Mouse (Mus musculus) cerebellum, postnatal 14 days (tissue): ENCODE measurements at regions not wholly inside any gene's neighbourhood (a gene's known extent, or its start where the extent isn't known, plus 50 kb on each side); places are given as distances from the start of the nearest gene placed in this dataset.
A peak's percentile ranks its signal among the peaks of the same experiment; 100 is the strongest.

Experiments used
- DNase-seq, 2 experiments: peaks; one replicate each; pipeline ENCODE4 v3.0.0; 2021; ENCODE audit warnings: mixed read lengths in 2 of 2

GRCm38 (mm10) chr8:115626396-115627136 lies 81.0 kb downstream of the Maf start:
- peak in 1 of 2 experiments; percentile 17 for DNase-seq

DNA sequence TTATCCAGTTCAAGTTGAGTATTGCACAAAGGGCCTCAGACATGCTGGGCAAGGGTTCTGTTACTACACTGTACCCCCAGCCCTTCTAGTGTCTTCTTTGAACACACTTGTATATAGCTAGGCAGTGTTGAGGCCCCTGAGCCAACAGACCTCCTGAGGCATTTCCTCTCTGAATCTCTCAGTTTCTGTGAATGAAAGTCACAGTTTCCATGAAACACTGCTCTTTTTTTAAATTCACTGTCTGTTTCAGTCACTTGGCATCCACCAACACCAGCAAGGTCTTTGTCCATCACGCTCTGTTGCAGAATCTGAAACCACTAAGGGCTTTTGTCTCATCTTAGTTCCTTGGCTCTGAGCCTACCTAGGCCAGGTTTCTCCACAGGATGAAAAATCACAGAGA lies 82.5 kb downstream of the Maf start:
- DNase-seq = no peak

- no peak for DNase-seq
Observed at GRCm38 (mm10) chr8:115618049-115618760, 89.4 kb downstream of the Maf start.

- DNase-seq = peak; percentile 83 to 89
Observed at GRCm38 (mm10) chr8:115616871-115617605, 90.6 kb downstream of the Maf start.

GRCm38 (mm10) chr8:115613946-115614584 lies 93.5 kb downstream of the Maf start:
- no peak for DNase-seq

DNA sequence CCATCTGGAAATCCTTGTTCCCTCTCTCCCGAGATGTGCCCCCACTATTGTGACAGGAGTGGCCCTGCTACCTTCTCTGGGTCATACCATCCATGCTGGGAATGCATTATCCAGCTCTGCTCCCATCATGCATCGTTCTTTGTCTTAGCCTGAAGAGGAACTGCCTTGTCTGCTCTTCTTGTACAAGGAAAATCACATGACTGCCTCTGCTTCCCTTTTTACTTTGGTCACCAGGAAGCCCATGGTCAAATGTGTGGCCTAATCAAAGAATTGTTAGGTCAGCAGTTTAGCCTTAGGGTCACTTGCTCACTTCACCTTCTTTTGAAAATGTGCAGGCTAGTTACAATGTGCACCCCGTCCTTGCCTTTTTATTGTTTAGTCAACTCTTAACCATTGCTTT lies 95.5 kb downstream of the Maf start:
- no peak for DNase-seq

GRCm38 (mm10) chr8:115599771-115600170 lies 107.8 kb downstream of the Maf start:
- DNase-seq = no peak

DNA sequence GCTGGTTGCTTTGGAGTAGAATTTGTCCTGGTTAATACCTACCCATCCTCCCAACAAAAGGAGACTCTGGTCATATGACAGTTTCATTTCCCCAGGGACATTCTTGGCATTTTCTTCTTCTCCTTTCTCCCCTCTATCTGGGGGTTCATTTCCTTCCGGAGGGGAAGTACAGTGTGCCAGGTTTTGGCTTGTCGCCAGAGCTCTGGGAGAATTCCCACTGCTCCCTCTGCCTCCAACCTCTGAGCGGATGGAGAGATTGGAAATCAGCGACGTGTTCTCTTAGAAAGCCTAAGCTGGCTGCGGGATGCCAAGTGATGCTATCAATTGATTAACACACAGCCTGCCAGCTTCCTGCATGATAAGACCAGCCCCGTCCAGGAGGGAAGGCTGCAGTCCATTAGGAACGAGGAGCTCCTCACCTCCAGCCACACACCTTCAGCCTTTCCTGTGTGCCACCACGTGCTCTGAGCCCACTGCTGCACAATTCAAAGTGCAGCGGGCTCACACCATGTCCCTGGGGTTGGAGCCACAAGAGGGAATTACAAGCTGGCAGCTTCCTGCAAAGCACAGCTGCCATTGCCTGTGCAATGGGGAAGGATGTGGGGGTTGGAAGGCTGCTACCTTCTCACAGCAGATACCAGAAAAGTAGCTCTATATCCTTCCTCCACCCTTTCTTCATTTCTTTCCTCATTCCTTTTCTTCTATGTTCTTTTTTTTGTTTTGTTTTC lies 110.2 kb downstream of the Maf start:
- DNase-seq = peak; percentile 36 to 56

DNA sequence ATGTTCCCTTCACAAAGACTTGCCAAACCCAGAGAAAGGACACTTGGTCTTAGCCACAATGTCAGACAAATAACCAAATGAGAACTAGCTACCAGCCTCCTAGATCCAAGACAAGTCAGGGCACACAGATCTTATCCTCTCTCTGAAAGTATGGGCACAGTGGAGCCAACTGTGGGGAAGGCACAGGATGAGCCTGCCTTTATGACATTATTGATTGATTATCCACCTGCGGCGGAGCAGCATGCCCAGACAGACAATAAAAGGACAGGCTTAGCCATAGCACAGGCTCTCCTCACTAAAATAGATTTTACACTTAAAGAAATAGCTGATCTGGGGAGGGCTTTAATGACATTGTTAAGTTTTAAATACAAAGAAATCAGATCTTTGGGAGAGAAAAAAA lies 117.9 kb downstream of the Maf start:
- DNase-seq = no peak

- no peak for DNase-seq
Observed at GRCm38 (mm10) chr8:115589076-115589475, 118.5 kb downstream of the Maf start.

DNA sequence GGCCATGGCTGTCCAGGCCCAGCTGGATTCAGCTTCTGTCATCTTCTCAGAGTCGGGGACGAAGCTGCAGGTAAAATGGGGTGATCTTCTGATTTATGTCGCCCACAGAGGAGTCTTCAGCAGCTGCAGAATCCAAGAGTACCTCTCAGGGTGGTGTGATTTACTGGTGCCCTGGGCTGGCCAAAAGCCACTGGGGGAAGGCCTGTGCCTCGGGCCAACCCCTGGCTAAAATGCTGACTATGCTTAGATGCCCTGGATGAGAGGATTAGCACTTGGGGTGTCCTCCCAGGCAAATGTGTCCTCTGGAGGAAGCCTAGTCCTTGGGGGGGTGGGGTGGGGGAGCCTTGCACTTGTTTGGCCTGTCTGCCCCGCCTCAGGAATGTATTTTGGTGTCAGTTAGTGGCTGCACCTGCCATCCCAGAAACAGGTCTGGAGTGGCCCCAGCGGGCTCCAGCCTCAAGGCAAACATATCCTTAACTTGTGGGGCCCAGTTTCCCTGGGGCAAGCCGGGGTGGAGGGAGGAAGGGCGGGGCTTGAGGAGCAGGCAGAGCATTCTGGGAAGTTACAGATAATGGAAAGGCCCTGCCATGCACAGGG lies 123.2 kb downstream of the Maf start:
- no peak for DNase-seq

GRCm38 (mm10) chr8:115583221-115583620 lies 124.4 kb downstream of the Maf start:
- no peak for DNase-seq

DNA sequence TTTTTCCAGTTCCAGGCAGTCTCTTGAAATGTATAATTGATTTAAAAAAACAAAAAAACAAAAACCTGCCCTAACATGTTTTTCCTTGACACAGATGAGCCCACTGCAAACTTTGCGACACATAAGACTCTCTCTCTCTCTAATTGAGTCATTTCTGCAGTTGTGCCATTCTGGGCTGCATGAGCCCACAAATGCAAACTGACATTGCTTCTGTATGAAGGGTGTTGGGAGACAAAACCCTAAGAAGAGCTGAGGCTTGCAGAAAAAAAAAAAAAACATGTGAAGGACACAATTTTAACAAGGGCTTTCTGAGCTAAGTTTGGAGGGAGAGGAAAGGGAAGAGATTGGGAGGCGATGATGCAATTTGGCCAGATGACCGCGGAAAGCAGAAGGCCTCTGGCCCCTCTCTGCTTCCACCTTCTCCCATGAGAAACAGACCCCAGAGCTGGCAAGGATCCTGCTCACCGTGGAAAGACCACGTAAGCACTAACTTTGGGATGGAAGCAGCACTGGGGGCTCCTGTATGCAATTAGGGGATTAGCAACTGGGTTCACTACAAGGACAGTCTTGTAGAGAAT lies 125.6 kb downstream of the Maf start:
- DNase-seq = no peak

GRCm38 (mm10) chr8:115568394-115568793 lies 139.2 kb downstream of the Maf start:
- DNase-seq = no peak

DNA sequence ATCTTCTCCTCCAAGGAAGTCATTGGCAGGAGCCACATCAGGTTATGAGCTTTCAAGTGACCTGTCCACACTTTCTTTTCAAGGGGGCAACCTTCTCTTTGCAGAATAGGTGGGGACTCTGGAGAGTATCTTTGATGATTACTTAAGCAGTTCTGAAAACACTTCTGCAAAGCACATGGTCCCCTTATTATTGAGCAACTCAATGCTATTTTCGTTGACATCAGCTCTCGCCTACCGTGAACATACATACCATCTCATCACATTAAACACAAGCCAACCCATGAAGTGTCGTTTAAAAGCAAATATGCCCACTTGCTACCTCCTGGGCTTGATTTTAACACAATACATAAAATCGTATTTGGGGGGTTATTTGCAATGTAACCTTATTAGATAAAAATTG lies 141.8 kb downstream of the Maf start:
- DNase-seq = no peak

DNA sequence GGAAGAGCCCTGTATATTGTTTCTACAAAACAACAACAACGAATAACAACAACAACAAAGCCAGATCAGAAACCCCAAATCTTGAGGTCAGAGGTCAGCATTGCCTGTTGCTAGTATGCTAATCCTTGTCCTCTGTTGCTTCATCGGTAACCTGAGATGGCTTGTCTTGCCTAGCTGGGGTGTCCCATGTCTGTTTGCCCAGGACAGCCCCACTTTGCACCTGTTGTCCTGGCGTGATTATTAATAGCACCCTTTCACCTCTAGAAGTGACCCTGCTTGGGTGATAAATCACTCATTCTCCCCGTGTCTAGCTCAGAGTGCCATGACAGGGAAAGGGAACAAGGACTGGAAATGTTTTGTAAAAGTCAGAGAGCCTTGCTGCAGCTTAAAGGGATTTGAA lies 145.2 kb downstream of the Maf start:
- DNase-seq = no peak

DNA sequence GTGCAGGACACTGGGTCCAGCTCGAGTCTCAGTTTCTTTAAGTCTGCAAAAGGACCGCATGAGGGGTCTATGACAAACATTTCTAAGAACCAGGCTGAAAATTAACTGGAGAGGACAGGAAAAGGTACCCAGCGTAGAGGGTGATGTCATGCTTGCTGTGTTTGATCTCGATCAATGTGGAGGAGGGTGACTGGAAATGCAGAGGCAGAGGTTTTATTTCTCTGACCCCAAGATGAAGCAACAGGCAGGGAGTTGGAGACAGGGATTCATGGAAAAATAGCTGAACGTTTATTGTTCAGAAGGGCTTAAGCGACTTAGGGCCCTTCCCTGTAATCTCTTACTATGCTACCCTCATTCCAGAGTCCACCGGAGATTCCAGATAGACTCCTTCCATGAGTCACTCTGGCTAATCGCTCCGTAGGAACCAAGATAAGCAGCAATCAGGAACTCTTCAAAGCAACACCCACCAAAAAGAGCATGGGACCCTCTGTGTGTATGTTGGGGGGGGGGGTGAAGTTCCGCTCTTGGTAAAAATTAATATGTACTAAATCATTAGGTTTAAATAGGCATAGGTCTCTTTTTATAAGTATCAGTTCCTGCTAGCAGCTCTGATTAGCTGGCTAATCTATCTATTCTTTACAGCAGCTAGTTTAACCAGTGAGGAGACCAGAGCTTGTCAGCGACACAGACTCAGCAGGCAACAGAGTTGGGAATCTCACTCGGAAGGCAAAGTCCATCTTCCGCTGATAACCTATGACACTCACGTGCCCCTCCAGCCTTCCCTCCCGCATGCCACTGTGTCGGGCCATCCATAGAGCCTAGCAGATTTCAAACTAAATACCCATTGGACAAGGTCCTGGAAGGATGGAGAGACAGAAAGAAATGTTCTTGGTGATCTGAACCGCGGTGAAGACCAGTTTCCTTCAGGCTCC lies 146.3 kb downstream of the Maf start:
- no peak for DNase-seq

- DNase-seq = no peak
Observed at GRCm38 (mm10) chr8:115555452-115555851, 152.1 kb downstream of the Maf start.

DNA sequence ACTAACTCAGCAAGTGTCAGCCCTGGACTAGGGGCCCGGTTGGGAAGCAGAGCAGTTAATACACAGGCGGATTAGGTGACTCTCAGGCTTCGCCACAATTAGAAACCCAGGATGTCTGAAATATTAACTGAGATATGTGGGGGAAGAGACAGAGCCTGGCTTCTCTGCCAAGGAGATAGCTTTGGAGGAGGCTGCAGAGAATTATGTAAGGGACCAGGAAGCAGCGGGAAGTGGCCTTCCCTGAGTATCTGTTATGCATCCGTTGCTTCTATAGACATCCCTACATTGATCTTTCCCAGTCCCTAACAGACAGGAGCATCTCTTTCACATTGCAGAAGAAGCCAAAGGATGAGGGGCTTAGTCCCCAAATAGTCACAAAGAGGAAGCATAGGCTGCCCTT lies 153.4 kb downstream of the Maf start:
- DNase-seq = no peak

DNA sequence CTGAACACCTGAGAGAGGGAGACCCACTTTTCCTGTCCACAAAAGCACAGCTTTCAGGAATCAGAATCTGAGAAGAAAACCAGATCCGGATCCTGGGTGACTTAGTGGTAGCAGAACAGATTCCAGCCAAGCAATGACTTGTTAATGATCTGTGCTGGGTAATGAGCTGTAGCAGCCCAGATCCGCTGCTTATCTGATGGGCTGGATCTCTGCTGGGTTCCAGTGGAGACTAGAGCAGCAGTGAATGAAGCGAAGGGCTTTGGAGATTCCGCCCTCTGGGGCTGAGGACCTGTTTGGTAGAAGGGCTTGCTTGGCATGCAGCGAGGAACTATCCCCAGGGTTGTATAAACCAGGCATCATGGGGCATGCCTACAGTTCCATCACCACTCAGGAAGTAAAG lies 156.3 kb downstream of the Maf start:
- no peak for DNase-seq

DNA sequence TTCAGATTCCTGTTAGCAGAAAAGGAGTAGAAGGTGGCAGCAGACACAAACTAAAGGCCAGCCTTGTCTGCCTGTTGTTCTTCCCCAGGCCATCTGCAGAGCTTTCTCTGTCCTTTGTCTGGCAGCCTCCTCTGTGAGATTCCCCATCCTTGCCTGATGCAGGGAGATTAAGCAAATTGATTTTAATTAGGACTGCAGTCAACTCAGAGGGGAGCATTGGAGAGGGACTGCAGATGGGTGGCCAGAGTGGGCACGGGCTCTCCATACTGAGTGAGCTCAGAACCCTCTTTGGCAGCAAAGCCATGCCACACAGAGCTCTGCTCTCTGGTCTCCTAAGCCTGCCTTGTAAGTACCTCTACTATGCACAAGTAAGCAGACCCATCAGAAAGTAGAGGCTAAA lies 158.5 kb downstream of the Maf start:
- peak in 1 of 2 experiments; percentile 24 for DNase-seq
